Mouse (Mus musculus) neural tube, embryonic 15.5 days (tissue): ENCODE results near the gene Proser3. TPM values are rescaled to one million over a fixed set of nuclear protein-coding genes. Genes with fewer than 3 reads are reported as not detected.

Experiments
- ATAC-seq: fragments of 200-750 bp; cut with Nextera tagmentation; 2 replicates; pipeline ENCODE4 v1.8.0; 2017; ENCODE audit warnings: mild to moderate bottlenecking, moderate TSS enrichment, moderate library complexity; ENCODE audit not compliant: low FRiP score
- H3K27ac ChIP-seq: fragments of 300-500 bp; sonication (generic); replicated peaks from 2 replicates; pipeline ENCODE4 v1.5.1; 2015; ENCODE audit warnings: mild to moderate bottlenecking, inconsistent platforms
- H3K27me3 ChIP-seq: fragments of 300-500 bp; sonication (generic); replicated peaks from 2 replicates; pipeline ENCODE4 v1.6.1; 2015; ENCODE audit warnings: inconsistent platforms
- H3K36me3 ChIP-seq: fragments of 300-500 bp; sonication (generic); 2 replicates; pipeline ENCODE4 v1.6.1; 2015; ENCODE audit warnings: inconsistent platforms
- H3K4me1 ChIP-seq: fragments of 300-500 bp; sonication (generic); 2 replicates; pipeline ENCODE4 v1.6.1; 2015; ENCODE audit warnings: inconsistent platforms
- H3K4me2 ChIP-seq: fragments of 300-500 bp; sonication (generic); 2 replicates; pipeline ENCODE4 v1.6.1; 2015; ENCODE audit warnings: inconsistent platforms, mild to moderate bottlenecking, moderate library complexity
- H3K4me3 ChIP-seq: fragments of 300-500 bp; sonication (generic); replicated peaks from 2 replicates; pipeline ENCODE4 v1.5.1; 2015; ENCODE audit warnings: mild to moderate bottlenecking, inconsistent platforms
- H3K9ac ChIP-seq: fragments of 300-500 bp; sonication (generic); replicated peaks from 2 replicates; pipeline ENCODE4 v1.6.1; 2015; ENCODE audit warnings: mild to moderate bottlenecking, inconsistent platforms
- H3K9me3 ChIP-seq: fragments of 300-500 bp; sonication (generic); replicated peaks from 2 replicates; pipeline ENCODE4 v1.6.1; 2016; ENCODE audit warnings: inconsistent platforms
- whole genome bisulfite sequencing: fragments of 180-500 bp; shearing (Covaris S2); methylation state at CpG from one replicate; pipeline ENCODE4 v1.1.7; 2015; ENCODE audit warnings: mixed read lengths; 5-methylcytosine and 5-hydroxymethylcytosine counted together
- polyA plus RNA-seq: library from polyadenylated mRNA; unstranded; fragments of >200 nt; fragmentation: Nextera tagmentation; extraction: Ambion mirVana; gene quantifications from 2 replicates; pipeline ENCODE4 v1.2.1, GENCODE M21; 2015

Gene Proser3
- polyA plus RNA-seq, 1 experiment from 2014 or later, result 7.9 TPM

DNA sequence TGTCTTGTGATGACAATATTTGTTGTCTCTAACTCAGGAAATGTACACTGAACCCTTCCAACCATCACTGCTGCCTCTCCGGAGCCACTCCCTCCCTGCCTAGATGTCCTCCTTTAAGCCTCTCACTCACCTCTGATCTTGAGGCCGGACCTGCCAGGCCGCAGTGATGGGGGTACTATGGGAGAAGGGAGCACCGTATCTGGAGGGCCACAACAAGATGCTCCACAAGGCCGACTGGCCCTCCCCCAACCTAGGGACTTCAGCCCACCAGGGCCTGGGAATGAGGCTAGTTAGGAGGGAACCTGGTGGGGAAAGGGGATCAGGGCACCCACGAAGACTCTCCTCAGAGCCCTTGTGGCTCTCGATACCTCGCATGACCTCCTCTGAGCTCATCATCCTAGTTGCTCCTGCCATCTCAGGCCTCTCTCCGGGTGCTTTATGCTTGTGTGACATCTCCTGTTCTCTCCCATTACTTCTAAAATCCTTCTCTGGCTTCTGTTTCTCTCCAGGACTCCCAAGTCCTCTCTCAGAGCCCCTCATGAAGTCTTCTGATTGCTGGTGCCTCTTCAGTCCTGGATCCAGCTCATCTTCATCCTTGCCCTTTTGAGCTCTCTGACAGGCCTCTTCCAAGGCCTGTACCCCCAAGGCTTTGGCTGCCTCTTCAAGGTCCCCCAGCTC lies 39.0 kb upstream of the Proser3 start:
- no peak overlapping the region for H3K9ac ChIP-seq

DNA sequence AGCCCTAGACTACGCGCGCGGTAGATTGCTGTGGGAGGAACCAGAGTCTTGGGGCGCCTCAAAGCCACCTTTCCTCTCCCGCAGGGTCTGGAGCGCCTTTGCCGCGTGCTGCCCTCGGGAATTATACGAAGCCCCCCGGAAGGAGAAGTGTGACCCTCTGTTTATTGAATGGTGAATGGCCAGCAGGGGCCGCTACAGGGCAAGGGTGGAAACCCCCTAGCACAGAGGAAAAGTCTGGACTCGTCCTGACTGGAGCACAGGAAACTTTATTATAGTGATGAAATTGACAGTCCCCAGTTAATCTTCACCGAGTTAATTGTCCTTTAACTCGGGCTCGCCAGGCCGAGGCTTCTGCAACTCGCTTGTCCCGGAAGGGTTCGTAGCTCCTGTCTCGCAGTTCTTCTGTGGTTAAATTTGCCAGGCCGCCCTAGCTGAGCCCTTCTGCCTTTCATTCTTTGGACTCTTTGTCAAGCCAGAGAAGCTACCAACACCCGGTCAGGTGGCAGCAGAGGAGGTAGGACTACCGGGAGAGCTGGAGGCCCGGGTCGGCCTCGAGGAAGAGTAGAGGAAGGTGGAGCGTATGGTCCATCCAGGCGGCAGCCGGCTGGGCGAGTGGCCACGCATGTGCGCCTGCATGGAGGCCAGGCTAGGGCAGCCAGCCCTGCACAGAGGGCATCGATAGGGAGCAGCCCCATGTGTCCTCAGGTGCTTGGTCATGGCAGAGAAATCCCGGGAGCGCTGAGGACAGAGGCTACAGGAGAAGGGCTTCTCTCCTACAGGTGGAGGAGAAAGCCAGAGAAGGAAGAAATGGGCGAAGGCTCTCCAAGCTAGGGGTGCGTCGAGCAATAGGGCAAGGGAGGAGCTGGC lies 37.6 kb upstream of the Proser3 start:
- WGBS, result 28% methylated on average over 40 of the region's 40 CpGs
- peak; percentile 79 for ATAC-seq

More for the DNA sequence above, 39.0 kb upstream of the Proser3 start:
- Histone ChIP-seq H3K4me3 (no peak overlapping the region), H3K36me3 (0 out of 2 replicates have a peak, but pooled peaks cover 4% of the 10 kb centered on the region), H3K4me2 (no peak overlapping the region), H3K27me3 (no peaks in the 10 kb centered on the region), H3K9me3 (no peaks in the 10 kb centered on the region), H3K4me1 (peaks cover 23% of the 10 kb centered on the region), H3K27ac (no peak overlapping the region)
- ATAC-seq, result no peak
- WGBS, result 89% methylated on average over 9 of the region's 9 CpGs

DNA sequence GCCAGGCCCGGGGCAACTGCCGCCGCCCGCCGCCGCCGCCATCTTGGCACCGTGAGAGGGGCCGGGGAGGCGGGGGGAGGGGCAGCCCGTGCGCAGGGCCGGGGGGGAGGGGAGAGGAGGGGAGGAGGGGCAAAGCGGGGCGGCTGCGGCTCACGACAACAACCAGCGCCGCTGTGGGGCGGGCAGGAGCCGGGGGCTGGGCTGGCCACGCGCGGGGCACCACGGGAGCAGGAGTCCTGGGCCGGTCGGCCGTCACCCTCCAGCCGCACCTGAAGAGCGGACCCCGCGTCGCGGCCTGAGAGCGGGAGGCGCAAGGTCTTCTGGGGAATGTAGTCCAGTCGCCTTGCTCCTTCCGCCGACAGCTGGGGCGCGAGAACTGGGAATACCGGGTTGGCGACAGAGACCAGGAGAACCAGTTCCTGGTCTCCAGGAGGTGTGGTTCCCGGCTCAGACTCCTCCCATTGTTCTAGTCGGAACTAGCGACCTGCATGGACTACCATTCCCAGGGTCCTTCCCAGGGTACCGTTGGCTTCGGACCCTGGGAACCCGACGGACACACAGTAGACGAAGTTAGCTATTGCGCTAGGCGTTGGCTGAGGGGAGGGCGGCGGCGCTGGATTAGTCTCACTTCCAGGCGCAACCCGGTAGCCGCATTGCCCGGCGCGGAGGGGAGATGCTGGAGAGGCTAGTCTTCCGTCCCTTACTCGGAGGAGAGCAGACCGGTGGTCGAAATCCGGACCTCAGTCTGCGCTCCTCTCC lies 36.8 kb upstream of the Proser3 start, which contains the start of gene Kmt2b:
Gene Kmt2b, minus strand, starts transcription at position 51 of the 759 bp plus-strand sequence.
- Histone ChIP-seq H3K36me3 (peaks cover 25% of the 10 kb centered on the region), H3K4me2 (peak within 1 kb of the TSS; percentile 90), H3K27me3 (no peaks in the 10 kb centered on the region), H3K27ac (peak within 1 kb of the TSS; percentile 94), H3K4me1 (peaks cover 23% of the 10 kb centered on the region), H3K9ac (peak within 1 kb of the TSS; percentile 96), H3K4me3 (peak within 1 kb of the TSS; percentile 91), H3K9me3 (no peaks in the 10 kb centered on the region)
- under 1% methylated on average over 63 of the region's 68 CpGs for WGBS
- peak; percentile 95 for ATAC-seq

More for the DNA sequence above, 37.6 kb upstream of the Proser3 start:
- peak overlapping the region; percentile 96 for H3K9ac ChIP-seq
- peak overlapping the region; percentile 90 for H3K4me2 ChIP-seq
- no peaks in the 10 kb centered on the region for H3K9me3 ChIP-seq
- peaks cover 23% of the 10 kb centered on the region for H3K4me1 ChIP-seq
- peaks cover 17% of the 10 kb centered on the region for H3K36me3 ChIP-seq
- H3K4me3 ChIP-seq, result peak overlapping the region; percentile 91
- H3K27me3 ChIP-seq, result no peaks in the 10 kb centered on the region
- peak overlapping the region; percentile 94 for H3K27ac ChIP-seq

DNA sequence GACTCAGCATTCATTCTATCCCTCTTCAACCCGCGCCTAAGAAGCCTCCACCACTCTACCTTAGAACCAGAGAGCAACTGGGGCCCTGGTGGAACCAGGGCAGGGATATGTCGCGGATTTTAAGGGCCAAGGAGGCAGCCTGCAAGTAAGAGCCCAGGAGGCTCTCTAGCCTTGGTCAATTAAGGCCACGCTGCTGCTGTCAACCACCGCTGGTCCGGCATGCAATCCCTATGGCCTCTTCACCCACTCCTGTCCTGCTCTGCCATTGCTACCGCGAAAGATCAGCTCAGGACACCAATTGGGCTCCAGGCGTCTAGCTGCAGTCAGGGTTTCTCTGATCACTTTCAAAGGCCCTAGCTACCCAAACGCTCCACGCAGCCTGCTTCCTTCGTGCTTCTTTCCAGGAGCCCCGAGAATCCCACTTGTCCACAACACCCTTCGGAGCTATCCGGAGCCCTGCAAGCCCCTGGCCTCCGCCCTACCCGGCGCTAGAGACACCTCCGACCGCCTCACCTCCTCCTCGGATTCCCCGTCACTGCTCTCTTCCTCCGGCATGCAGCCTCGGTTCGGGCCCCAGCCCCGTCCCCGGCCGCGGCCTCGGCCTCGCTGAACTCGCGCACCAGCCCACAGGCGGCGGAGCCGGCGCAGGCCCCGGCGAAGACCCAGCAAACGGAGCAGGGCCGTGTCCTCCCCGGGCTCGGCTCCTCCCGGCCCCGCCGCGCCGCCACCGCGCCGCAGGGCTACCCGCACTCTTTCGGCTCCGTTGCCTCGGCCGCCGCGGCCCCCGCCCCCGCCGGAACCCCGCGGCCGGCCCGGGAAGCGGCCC lies 36.0 kb upstream of the Proser3 start:
- Histone ChIP-seq H3K27me3 (no peaks in the 10 kb centered on the region), H3K27ac (peak overlapping the region; percentile 94), H3K4me3 (peak overlapping the region; percentile 91), H3K4me1 (peaks cover 23% of the 10 kb centered on the region), H3K9ac (peak overlapping the region; percentile 96), H3K4me2 (peak overlapping the region; percentile 90), H3K9me3 (no peaks in the 10 kb centered on the region), H3K36me3 (peaks cover 33% of the 10 kb centered on the region)
- peak; percentile 43 for ATAC-seq
- WGBS, result under 1% methylated on average over 66 of the region's 67 CpGs

DNA sequence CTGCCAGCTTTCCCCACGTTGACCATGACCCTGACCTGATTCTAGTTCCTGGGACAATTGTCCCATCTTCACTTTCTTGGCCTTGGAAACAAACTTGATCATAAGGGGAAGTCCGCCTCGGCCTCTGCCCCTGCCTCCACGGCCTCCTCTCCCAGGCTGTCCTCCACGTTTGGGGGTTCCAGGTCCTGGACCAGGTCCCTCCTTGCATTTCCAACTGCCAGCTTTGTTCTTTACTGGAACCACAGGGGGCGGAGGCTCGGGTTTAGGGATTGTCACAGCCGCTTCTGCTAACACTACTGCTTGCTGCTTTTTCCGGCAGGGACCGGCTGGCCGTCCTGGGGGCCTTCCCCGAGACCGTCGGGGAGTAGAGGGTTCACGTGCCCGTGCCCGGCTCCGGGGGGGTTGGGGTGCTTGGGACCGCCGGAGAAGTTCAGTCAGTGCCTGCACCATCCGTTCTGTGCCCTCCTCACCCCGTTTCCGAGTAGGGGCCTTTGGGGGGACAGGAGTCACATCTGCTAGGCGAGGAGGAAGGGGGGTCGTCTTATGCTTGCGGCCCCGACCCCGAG lies 34.4 kb upstream of the Proser3 start:
- peak overlapping the region; percentile 91; the same call in 1 of the 2 replicates for H3K4me3 ChIP-seq

DNA sequence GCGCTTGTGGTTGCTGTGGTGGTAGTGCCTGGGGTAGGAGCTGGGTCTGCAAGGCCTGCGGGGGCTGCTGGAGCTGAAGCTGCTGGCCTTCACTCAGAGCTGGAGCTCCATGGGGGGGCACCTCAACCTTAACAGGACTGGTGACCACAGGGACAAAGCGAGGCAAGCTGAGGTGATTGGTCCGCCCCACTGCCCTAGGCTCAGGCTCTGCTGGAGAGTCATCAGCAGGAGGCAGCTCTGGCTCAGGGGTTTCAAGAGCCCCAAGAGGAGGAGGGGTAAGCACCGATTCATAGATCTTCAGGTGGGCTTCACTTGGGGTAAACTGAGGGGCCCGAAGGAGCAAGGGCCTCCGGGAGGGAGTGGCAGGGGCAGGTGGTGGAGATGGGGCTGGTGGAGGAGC lies 33.1 kb upstream of the Proser3 start:
- H3K27me3 ChIP-seq, result no peaks in the 10 kb centered on the region
- H3K36me3 ChIP-seq, result peaks cover 61% of the 10 kb centered on the region
- no peak for ATAC-seq
- 95% methylated on average over 7 of the region's 7 CpGs for WGBS
- no peaks in the 10 kb centered on the region for H3K9me3 ChIP-seq
- H3K4me2 ChIP-seq, result no peak overlapping the region
- H3K9ac ChIP-seq, result no peak overlapping the region
- H3K4me1 ChIP-seq, result peaks cover 23% of the 10 kb centered on the region
- H3K4me3 ChIP-seq, result no peak overlapping the region
- H3K27ac ChIP-seq, result no peak overlapping the region

More for the DNA sequence above, 34.4 kb upstream of the Proser3 start:
- no peak overlapping the region for H3K27ac ChIP-seq
- H3K27me3 ChIP-seq, result no peaks in the 10 kb centered on the region
- ATAC-seq, result no peak
- peaks cover 23% of the 10 kb centered on the region for H3K4me1 ChIP-seq
- H3K9me3 ChIP-seq, result no peaks in the 10 kb centered on the region
- peak overlapping the region; percentile 90 for H3K4me2 ChIP-seq
- H3K9ac ChIP-seq, result no peak overlapping the region
- H3K36me3 ChIP-seq, result peaks cover 48% of the 10 kb centered on the region
- WGBS, result 92% methylated on average over 28 of the region's 28 CpGs

DNA sequence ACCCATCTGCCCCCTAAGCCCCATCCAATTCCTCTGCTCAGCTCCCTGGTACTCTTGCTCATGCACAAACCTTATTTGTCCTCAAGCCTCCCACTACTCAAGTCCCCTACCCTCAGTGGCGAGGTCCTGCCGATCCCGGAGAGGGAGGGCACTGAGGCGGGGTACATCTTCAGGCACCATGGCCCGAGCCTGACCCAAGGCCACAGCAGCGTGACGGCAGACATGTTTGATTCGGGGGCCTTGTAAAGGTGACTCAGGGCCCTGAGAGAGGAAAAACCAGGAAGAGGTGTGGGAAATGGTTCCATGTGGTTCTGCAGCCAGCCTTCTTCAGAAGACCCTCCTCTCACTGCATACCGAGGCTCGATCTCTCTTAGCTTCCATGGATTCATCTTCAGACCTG lies 32.2 kb upstream of the Proser3 start:
- Histone ChIP-seq H3K27me3 (no peaks in the 10 kb centered on the region), H3K9me3 (no peaks in the 10 kb centered on the region), H3K36me3 (peaks cover 69% of the 10 kb centered on the region), H3K4me3 (no peak overlapping the region), H3K4me2 (no peak overlapping the region), H3K9ac (no peak overlapping the region), H3K4me1 (peaks cover 16% of the 10 kb centered on the region), H3K27ac (no peak overlapping the region)
- no peak for ATAC-seq
- 94% methylated on average over 10 of the region's 10 CpGs for WGBS

DNA sequence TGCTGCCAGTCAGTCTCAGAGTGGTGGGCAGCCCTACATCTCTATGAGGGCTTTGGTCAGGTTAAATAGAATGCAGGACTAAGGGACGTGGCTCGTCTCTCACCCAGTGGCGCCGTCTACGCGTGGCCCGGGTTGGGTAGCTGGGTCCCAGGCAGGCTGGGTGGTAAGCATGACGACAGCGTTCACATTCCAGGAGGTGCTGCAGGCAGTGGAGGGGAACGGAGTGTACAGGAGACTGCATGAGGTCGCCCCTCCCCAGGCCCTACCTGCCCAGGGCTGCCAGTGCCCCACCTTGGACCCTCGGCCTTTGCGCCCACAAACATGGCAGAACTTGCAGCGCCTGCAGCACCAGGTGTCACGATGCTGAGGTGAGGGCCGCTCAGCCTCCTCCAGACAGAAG lies 29.4 kb upstream of the Proser3 start:
- Histone ChIP-seq H3K4me1 (peaks cover 3% of the 10 kb centered on the region), H3K9me3 (no peaks in the 10 kb centered on the region), H3K4me2 (no peak overlapping the region), H3K27me3 (no peaks in the 10 kb centered on the region), H3K9ac (no peak overlapping the region), H3K27ac (no peak overlapping the region), H3K36me3 (peaks cover 97% of the 10 kb centered on the region), H3K4me3 (no peak overlapping the region)
- WGBS, result 96% methylated on average over 16 of the region's 16 CpGs
- no peak for ATAC-seq

DNA sequence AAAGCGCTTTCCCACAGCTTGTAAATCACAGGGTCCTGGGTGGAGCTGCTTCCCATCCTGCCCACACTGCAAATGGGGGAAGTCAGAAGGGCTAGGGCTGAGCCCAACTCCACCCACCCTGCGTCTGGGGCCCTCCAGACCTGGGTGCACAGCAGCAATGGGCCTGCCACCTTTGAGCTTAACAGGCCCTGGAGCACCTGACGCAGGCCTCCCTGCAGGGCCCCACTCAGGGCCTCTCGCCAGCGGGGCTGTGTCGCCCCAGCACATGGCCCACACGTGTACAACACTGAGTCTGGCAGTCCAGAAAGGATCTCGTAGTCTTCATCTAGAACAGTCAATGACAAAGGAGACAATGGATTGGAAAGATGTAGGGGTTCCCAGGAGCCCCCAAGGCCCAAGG lies 27.9 kb upstream of the Proser3 start:
- Histone ChIP-seq H3K27ac (no peak overlapping the region), H3K9ac (no peak overlapping the region), H3K4me3 (no peak overlapping the region), H3K36me3 (peaks cover 99% of the 10 kb centered on the region), H3K27me3 (no peaks in the 10 kb centered on the region), H3K9me3 (no peaks in the 10 kb centered on the region), H3K4me2 (no peak overlapping the region), H3K4me1 (no peaks in the 10 kb centered on the region)
- WGBS, result 94% methylated on average over 8 of the region's 8 CpGs
- ATAC-seq, result no peak

DNA sequence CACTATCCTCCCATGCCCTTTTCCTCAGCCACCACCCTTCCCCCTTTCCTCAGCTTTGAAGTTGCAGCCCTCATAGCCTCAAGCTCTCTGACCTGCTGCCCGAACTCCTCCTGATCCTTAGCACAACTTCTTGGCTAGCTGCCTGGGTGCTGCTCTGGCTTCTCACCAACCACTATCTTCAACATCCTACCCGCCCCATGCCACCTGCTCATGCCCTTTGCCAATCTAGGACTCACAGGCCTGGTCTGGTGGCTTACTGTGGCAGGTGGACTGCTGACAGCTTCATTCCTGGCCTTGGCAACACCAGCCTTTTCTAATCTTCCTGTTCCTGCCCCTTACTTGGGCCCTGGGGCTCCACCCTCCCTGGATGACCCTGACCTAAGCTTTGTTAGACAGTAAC lies 20.9 kb upstream of the Proser3 start:
- ATAC-seq, result no peak
- Histone ChIP-seq H3K27me3 (no peaks in the 10 kb centered on the region), H3K4me1 (no peaks in the 10 kb centered on the region), H3K9me3 (no peaks in the 10 kb centered on the region), H3K36me3 (peaks cover 95% of the 10 kb centered on the region), H3K27ac (no peak overlapping the region), H3K4me2 (no peak overlapping the region), H3K9ac (no peak overlapping the region; the same call in 1 of the 2 replicates), H3K4me3 (no peak overlapping the region)
- whole genome bisulfite sequencing, result 88% methylated on average over 2 of the region's 2 CpGs
